Mouse (Mus musculus): Measurements from ENCODE around the gene Wnk4.
A peak's percentile ranks its signal among the peaks of the same experiment; 100 is the strongest.

- TF ChIP-seq CTCF (IDR thresholded peaks at IDR 0.05; ENCODE audit: low read depth) (0 out of 2 replicates have a peak, but pooled peaks have one; percentile 2), EP300 (IDR thresholded peaks at IDR 0.05; ENCODE audit: low read depth) (no peak)
Observed at GRCm38 (mm10) chr11:101262272-101262967, 2.1 kb downstream of the Wnk4 start.

Measured in liver, postnatal 0 days (tissue).